Mouse (Mus musculus): ENCODE results near the gene Olfr545. TPM values are rescaled to one million over a fixed set of nuclear protein-coding genes. Genes with fewer than 3 reads are reported as not detected.
"Not testable (repeated sequence)": the region's sequence is repeated elsewhere in the genome, so short reads cannot be mapped to it uniquely, and the experiment has no call there.

The Olfr545 gene
- total and polyA plus RNA-seq, 3 experiments = not detected

DNA sequence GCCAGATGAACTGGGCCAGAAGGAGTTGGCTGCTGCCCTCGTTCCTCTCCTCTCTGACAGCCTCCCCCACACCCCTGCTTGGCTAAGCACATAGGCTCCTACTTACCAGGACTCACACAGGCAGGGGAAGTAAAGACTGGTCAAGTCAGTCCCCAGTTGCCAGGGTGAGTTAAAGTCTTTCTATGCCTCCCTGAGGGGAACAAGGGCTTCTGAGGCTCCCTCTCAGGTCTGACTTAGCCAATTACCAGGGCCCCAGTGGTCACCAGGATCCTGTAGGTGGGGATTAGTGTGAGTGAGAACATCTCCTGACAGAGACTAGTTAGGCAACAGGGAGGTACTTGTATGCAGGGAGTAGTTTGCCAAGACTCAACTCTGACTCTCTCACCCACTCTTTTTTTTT lies 11.2 kb downstream of the Olfr545 start, which contains the start of gene Olfr544:
Gene Olfr544, minus strand, starts transcription at position 153 of the 400 bp plus-strand sequence.
- no peak within 1 kb of the TSS for H3K9ac ChIP-seq (ENCODE audit: insufficient read depth, low read depth)
- H3K27ac ChIP-seq (ENCODE audit: insufficient read depth, low read depth) = no peak within 1 kb of the TSS
- in situ Hi-C loops (cut with MboI; ENCODE audit: low pct_ligation_motif_present, low pct_unique_long_range_greater_than_20kb, low sequenced_read_pairs) (no loop called here), dilution Hi-C loops (cut with MboI; ENCODE audit: extremely low pct_ligation_motif_present, extremely low pct_unique_long_range_greater_than_20kb, low sequenced_read_pairs) (no loop called here)
- H3K4me3 ChIP-seq (replicated peaks in 1 of 3; ENCODE audit: low read depth in 2 of 3, low read length in 2 of 3, poor library complexity in 1 of 3) = no peak within 1 kb of the TSS
- H3K27me3 ChIP-seq (replicated peaks) = no peaks in the 10 kb centered on the region
- H3K36me3 ChIP-seq (replicated peaks in 1 of 2; ENCODE audit: control insufficient read depth in 1 of 2, insufficient read depth in 1 of 2, low read length in 1 of 2) = peaks cover 0 to 3% of the 10 kb centered on the region in 2 experiments
- H3K9me3 ChIP-seq (replicated peaks; ENCODE audit: low read length) = no peaks in the 10 kb centered on the region
- H3K4me1 ChIP-seq (ENCODE audit: control insufficient read depth in 1 of 2, insufficient read depth in 2 of 2) = no peaks in the 10 kb centered on the region
- H3K4me2 ChIP-seq (ENCODE audit: insufficient read depth, low read depth, poor library complexity, severe bottlenecking) = no peak within 1 kb of the TSS
- no peaks in the 10 kb centered on the region for H3K79me2 ChIP-seq (replicated peaks; ENCODE audit: control insufficient read depth, extremely low read depth, insufficient read depth, poor library complexity, severe bottlenecking)
- no peak for DNase-seq (ENCODE audit: extremely low read depth)
- TF ChIP-seq MAZ (IDR thresholded peaks at IDR 0.05; ENCODE audit: low read depth, low read length) (no peak), ETS1 (conservative IDR thresholded peaks at IDR 0.05; ENCODE audit: low read depth, low read length) (no peak), HCFC1 (IDR thresholded peaks at IDR 0.05; ENCODE audit: low read depth, low read length) (no peak), CTCF (conservative IDR thresholded peaks at IDR 0.05 in 1 of 2, IDR thresholded peaks at IDR 0.05 in 1 of 2; ENCODE audit: low read depth in 2 of 2, low read length in 2 of 2) (no peak), MYC (IDR thresholded peaks at IDR 0.05; ENCODE audit: low read depth, low read length) (no peak), ZNF384 (IDR thresholded peaks at IDR 0.05; ENCODE audit: low read depth, low read length) (no peak), RAD21 (IDR thresholded peaks at IDR 0.05; ENCODE audit: low read depth, low read length) (no peak), KAT2A (IDR thresholded peaks at IDR 0.05; ENCODE audit: insufficient replicate concordance, low read length) (no peak), POLR2AphosphoS2 (IDR thresholded peaks at IDR 0.05; ENCODE audit: low read depth, low read length) (no peak), MEF2A (IDR thresholded peaks at IDR 0.05; ENCODE audit: borderline replicate concordance, low read depth, low read length) (no peak), NELFE (IDR thresholded peaks at IDR 0.05; ENCODE audit: low read depth, low read length) (no peak)

DNA sequence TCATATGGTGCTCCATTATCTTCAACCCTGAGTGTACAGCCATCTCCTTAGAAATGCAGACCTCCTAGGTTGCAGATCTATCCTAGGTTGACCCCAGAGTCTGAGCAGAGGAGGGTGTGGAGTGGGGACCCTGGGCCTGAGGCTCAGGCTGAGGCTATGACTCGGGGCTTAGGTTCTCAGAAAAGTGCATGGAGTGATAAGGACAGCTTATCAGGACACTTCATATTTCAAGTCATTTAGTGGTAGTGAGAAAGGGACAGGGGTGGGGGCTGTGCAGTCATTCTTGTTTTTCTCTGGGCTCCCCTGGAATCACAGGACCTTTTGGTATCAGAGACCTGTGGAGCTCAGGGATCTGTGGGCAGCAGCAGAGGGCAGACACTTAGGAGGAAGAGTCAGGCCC lies 13.3 kb downstream of the Olfr545 start:
- Histone ChIP-seq H3K27me3 (replicated peaks) (no peaks in the 10 kb centered on the region), H3K79me2 (replicated peaks; ENCODE audit: control insufficient read depth, extremely low read depth, insufficient read depth, poor library complexity, severe bottlenecking) (no peaks in the 10 kb centered on the region), H3K4me1 (ENCODE audit: control insufficient read depth in 1 of 2, insufficient read depth in 2 of 2) (no peaks in the 10 kb centered on the region), H3K9me3 (replicated peaks; ENCODE audit: low read length) (no peaks in the 10 kb centered on the region), H3K36me3 (replicated peaks in 1 of 2; ENCODE audit: control insufficient read depth in 1 of 2, insufficient read depth in 1 of 2, low read length in 1 of 2) (peaks cover 0 to 8% of the 10 kb centered on the region in 2 experiments), H3K9ac (ENCODE audit: insufficient read depth, low read depth) (no peak overlapping the region), H3K4me2 (ENCODE audit: insufficient read depth, low read depth, poor library complexity, severe bottlenecking) (no peak overlapping the region), H3K27ac (ENCODE audit: insufficient read depth, low read depth) (no peak overlapping the region), H3K4me3 (replicated peaks in 1 of 3; ENCODE audit: low read depth in 2 of 3, low read length in 2 of 3, poor library complexity in 1 of 3) (no peak overlapping the region)
- TF ChIP-seq BHLHE40 (IDR thresholded peaks at IDR 0.05; ENCODE audit: low read depth, low read length) (no peak), MAZ (IDR thresholded peaks at IDR 0.05; ENCODE audit: low read depth, low read length) (no peak), MEF2A (IDR thresholded peaks at IDR 0.05; ENCODE audit: borderline replicate concordance, low read depth, low read length) (no peak), MAX (IDR thresholded peaks at IDR 0.05; ENCODE audit: low read length) (no peak), MXI1 (IDR thresholded peaks at IDR 0.05; ENCODE audit: low read depth, low read length) (no peak), SIN3A (IDR thresholded peaks at IDR 0.05; ENCODE audit: low read length) (no peak), MYC (IDR thresholded peaks at IDR 0.05; ENCODE audit: low read depth, low read length) (no peak), ETS1 (conservative IDR thresholded peaks at IDR 0.05; ENCODE audit: low read depth, low read length) (no peak), PAX5 (IDR thresholded peaks at IDR 0.05; ENCODE audit: low read length) (no peak), NELFE (IDR thresholded peaks at IDR 0.05; ENCODE audit: low read depth, low read length) (no peak), GABPA (IDR thresholded peaks at IDR 0.05; ENCODE audit: insufficient replicate concordance, low read depth, low read length) (no peak), ZC3H11A (IDR thresholded peaks at IDR 0.05; ENCODE audit: low read depth, low read length) (no peak), KAT2A (IDR thresholded peaks at IDR 0.05; ENCODE audit: insufficient replicate concordance, low read length) (no peak), HCFC1 (IDR thresholded peaks at IDR 0.05; ENCODE audit: low read depth, low read length) (no peak), EP300 (IDR thresholded peaks at IDR 0.05; ENCODE audit: low read length) (no peak), USF1 (IDR thresholded peaks at IDR 0.05; ENCODE audit: low read depth, low read length) (no peak), SMC3 (IDR thresholded peaks at IDR 0.05; ENCODE audit: low read depth, low read length) (no peak), MAFK (IDR thresholded peaks at IDR 0.05; ENCODE audit: insufficient replicate concordance, low read length) (no peak), POLR2AphosphoS2 (IDR thresholded peaks at IDR 0.05; ENCODE audit: low read depth, low read length) (no peak)
- in situ Hi-C loops (cut with MboI; ENCODE audit: low pct_ligation_motif_present, low pct_unique_long_range_greater_than_20kb, low sequenced_read_pairs) = no loop called here
- dilution Hi-C loops (cut with MboI; ENCODE audit: extremely low pct_ligation_motif_present, extremely low pct_unique_long_range_greater_than_20kb, low sequenced_read_pairs) = no loop called here
- DNase-seq (ENCODE audit: extremely low read depth) = no peak

DNA sequence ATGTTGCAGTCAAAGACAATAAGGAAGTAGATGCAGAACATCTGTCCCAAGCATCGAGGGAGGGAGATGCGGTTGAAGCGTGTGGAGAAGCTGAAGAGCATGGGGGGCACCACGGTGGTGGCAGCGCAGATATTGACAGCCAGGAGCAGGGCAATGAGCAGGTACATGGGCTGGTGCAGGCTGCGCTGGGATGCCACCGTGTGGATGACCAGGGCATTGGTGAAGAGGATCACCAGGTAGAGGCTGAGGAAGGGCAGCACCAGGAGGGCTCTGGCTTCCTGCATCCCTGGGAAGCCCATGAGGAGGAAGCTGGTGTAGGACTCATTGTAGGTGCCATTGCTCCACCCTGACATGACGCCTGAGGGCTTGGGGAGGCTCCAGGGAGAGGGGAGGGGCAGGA lies 14.6 kb downstream of the Olfr545 start:
- H3K27me3 ChIP-seq (replicated peaks); H3K9ac ChIP-seq (ENCODE audit: insufficient read depth, low read depth); dilution Hi-C loops (cut with MboI; ENCODE audit: extremely low pct_ligation_motif_present, extremely low pct_unique_long_range_greater_than_20kb, low sequenced_read_pairs); H3K27ac ChIP-seq (ENCODE audit: insufficient read depth, low read depth); H3K4me1 ChIP-seq (ENCODE audit: control insufficient read depth in 1 of 2, insufficient read depth in 2 of 2); H3K79me2 ChIP-seq (replicated peaks; ENCODE audit: control insufficient read depth, extremely low read depth, insufficient read depth, poor library complexity, severe bottlenecking); in situ Hi-C loops (cut with MboI; ENCODE audit: low pct_ligation_motif_present, low pct_unique_long_range_greater_than_20kb, low sequenced_read_pairs); H3K4me2 ChIP-seq (ENCODE audit: insufficient read depth, low read depth, poor library complexity, severe bottlenecking); H3K4me3 ChIP-seq (replicated peaks in 1 of 3; ENCODE audit: low read depth in 2 of 3, low read length in 2 of 3, poor library complexity in 1 of 3); H3K9me3 ChIP-seq (replicated peaks; ENCODE audit: low read length); DNase-seq (ENCODE audit: extremely low read depth): not testable (repeated sequence)
- peaks cover 0 to 11% of the 10 kb centered on the region in 2 experiments for H3K36me3 ChIP-seq (replicated peaks in 1 of 2; ENCODE audit: control insufficient read depth in 1 of 2, insufficient read depth in 1 of 2, low read length in 1 of 2)

Data from CH12.LX (cell line).